Mouse (Mus musculus) cortical plate, adult 2 months (tissue): ENCODE data around the gene Khnyn. TPM values are rescaled to one million over a fixed set of nuclear protein-coding genes. Genes with fewer than 3 reads are reported as not detected.

Experiments
- H3K27ac ChIP-seq: fragments of 200-500 bp; 2 replicates; pipeline ENCODE4 v1.5.1; 2012; ENCODE audit warnings: low read length, control low read depth, inconsistent platforms; ENCODE audit not compliant: insufficient read depth
- H3K4me1 ChIP-seq: fragments of 200-500 bp; 2 replicates; pipeline ENCODE4 v1.6.1; 2011; ENCODE audit warnings: low read length; ENCODE audit not compliant: control insufficient read depth, insufficient read depth
- H3K4me3 ChIP-seq: fragments of 200-500 bp; 2 replicates; pipeline ENCODE4 v1.5.1; 2011; ENCODE audit warnings: mild to moderate bottlenecking, low read length, control low read depth; ENCODE audit not compliant: insufficient read depth
- CTCF ChIP-seq: fragments of 200-500 bp; IDR thresholded peaks from 2 replicates; pipeline ENCODE4 v1.5.1; 2011; ENCODE audit warnings: mild to moderate bottlenecking, control low read depth, low read length; ENCODE audit not compliant: insufficient read depth; ENCODE audit errors: extremely low read depth
- POLR2A ChIP-seq: fragments of 200-500 bp; IDR thresholded peaks from 2 replicates; pipeline ENCODE4 v1.6.1; 2011; ENCODE audit warnings: mild to moderate bottlenecking, low read length, control low read depth; ENCODE audit not compliant: insufficient read depth; ENCODE audit errors: extremely low read depth
- polyA plus RNA-seq: library from polyadenylated mRNA; depleted of rRNA; stranded (reverse); fragments of >200 nt; gene quantifications from 2 replicates; pipeline ENCODE4 v1.2.3, GENCODE M21; 2012

The Khnyn gene
- polyA plus RNA-seq, 1 experiment = 11.4 TPM

DNA sequence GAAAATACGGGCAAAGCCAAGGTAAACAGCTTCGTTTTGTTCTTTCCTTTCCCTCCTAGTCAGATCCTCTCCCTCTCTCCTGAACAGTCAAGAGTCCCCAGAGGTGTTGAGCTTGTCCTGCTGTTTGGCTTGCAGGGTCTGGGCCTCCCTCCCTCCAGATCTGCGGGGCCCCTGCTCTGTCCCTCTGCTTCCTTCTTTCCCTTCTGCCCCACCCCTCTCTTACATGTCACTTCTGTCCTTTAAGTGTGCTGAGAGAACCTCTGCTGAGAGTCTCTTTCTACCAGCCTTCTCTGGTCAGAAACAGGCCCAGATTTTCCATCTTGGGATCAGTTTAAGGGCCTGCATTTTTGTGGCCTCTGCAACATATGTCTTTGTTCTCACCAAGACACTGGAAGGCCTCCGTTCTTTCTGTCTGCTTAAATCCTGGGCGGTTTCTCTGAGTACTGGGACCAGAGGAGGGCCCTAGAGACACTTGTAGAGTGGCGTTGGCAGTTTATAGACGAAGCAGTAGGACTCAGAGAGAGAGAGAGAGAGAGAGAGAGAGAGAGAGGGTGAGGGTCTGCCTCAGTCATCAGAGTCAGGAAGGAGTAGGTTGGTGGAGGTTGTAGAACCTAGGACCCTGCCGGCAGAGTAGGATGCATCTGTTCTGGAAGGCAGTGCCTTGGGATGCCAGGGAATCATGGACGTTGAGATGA, 30.2 kb upstream of the Khnyn start:
- Histone ChIP-seq H3K4me1 (no peaks in the 10 kb centered on the region; the same call in 1 of the 2 replicates), H3K4me3 (peak overlapping the region; percentile 51), H3K27ac (0 out of 2 replicates have a peak overlapping the region, but pooled peaks have one; percentile 48)
- TF ChIP-seq POLR2A (no peak), CTCF (no peak)

DNA sequence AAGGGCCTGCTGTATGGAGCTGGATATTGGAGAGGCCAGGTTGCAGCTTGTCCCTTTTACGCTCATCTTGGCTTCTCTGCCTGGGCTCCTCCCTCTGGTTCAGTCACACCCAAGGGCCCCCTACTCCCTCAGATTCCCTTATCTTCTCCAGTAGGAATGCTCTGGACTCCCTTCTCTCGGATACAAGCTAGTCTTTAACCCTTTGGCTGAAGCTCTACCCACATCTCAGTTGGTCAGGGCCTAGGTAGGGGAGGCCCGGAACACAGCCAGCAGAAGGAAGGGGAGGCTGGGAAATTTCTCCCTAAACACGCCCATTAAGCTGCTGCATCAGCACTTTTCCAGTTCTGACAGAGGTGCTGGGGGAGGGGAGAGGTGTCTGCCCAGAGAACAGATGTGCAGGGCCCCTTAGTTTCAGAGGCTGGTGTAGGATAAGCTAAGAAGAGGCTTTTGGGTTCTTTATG, 29.6 kb upstream of the Khnyn start:
- Histone ChIP-seq H3K4me3 (peak overlapping the region; percentile 51), H3K4me1 (no peaks in the 10 kb centered on the region; the same call in 1 of the 2 replicates)
- TF ChIP-seq POLR2A (no peak), CTCF (no peak)

DNA sequence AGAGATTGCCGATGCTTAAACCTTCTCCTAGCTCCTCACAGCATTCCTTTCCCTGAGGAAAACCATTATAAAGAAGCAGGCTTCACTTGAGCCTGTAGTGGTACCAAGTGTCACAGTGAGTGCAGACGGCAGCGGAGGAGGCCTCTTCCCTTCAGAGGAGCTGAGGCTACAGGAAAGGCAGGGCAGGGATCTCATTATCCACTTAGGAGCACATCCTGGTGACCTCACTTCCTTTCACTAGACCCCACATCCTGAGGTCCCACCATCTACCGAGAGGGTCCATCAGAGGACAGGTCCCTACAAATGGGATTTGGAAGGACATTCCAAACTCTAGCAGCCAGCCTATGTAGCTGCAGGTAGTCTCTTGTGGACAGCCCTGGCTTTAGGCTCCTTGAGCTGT, 27.2 kb upstream of the Khnyn start:
- H3K27ac ChIP-seq = no peak overlapping the region
- no peak for TF ChIP-seq POLR2A
- TF ChIP-seq CTCF = no peak
- no peaks in the 10 kb centered on the region; the same call in 1 of the 2 replicates for H3K4me1 ChIP-seq
- no peak overlapping the region for H3K4me3 ChIP-seq

More for the DNA sequence above, 29.6 kb upstream of the Khnyn start:
- H3K27ac ChIP-seq = 0 out of 2 replicates have a peak overlapping the region, but pooled peaks have one; percentile 33

GRCm38 (mm10) chr14:55862186-55862585, 22.6 kb upstream of the Khnyn start:
- H3K4me3 ChIP-seq = no peak overlapping the region
- TF ChIP-seq CTCF = no peak
- TF ChIP-seq POLR2A = no peak
- H3K27ac ChIP-seq = no peak overlapping the region
- H3K4me1 ChIP-seq = no peaks in the 10 kb centered on the region

DNA sequence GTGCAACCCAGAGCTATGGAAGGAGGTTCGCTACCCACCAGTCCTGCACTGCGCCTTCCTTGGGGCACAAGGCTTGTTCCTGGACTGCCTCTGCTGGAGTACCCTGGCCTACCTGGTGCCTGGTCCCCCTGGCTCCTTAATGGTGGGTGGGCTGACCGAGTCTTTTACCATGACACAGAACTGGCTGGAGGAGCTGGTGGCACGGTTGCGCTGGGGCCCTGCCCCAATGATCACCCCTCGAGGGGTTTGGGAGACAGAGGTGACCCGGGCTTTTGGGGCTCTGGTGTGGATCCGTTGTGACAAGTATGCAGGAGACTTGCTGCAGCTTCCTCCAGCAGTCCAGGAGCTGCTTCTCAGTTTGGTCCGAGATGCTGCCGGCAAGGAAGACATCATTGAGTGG, 21.8 kb upstream of the Khnyn start:
- TF ChIP-seq CTCF (no peak), POLR2A (no peak)
- H3K4me1 ChIP-seq = no peaks in the 10 kb centered on the region
- H3K27ac ChIP-seq = no peak overlapping the region
- no peak overlapping the region for H3K4me3 ChIP-seq

DNA sequence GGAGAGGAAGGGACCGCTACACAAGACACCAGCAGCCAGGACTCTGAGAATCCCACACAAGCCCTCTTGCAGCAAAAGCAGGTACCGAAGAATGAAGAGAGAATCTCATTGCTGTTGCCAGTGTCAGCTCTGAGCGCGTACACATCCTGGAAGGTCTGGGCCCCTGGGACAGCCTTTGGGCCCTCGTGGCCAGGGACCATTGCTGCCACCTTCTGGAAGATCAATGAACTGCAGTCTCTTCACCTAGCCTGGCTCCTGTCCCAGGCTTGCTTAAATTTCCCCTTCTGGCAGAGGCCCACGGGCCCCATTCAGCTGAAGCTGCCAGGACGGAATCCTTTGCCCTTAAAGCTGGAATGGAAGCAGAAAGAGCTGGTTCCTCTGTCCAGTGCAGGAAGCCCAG, 21.0 kb upstream of the Khnyn start:
- H3K27ac ChIP-seq = no peak overlapping the region
- TF ChIP-seq POLR2A (no peak), CTCF (peak; percentile 77)
- no peaks in the 10 kb centered on the region for H3K4me1 ChIP-seq
- H3K4me3 ChIP-seq = no peak overlapping the region

GRCm38 (mm10) chr14:55866962-55867361, 17.8 kb upstream of the Khnyn start:
- Histone ChIP-seq H3K4me1 (no peaks in the 10 kb centered on the region), H3K27ac (no peak overlapping the region), H3K4me3 (no peak overlapping the region)
- TF ChIP-seq CTCF (peak; percentile 75), POLR2A (no peak)

- no peak overlapping the region for H3K4me3 ChIP-seq
- H3K27ac ChIP-seq = no peak overlapping the region
- no peaks in the 10 kb centered on the region for H3K4me1 ChIP-seq
- TF ChIP-seq POLR2A (no peak), CTCF (no peak)
These were observed 16.3 kb upstream of the Khnyn start for GRCm38 (mm10) chr14:55868230-55869026.

DNA sequence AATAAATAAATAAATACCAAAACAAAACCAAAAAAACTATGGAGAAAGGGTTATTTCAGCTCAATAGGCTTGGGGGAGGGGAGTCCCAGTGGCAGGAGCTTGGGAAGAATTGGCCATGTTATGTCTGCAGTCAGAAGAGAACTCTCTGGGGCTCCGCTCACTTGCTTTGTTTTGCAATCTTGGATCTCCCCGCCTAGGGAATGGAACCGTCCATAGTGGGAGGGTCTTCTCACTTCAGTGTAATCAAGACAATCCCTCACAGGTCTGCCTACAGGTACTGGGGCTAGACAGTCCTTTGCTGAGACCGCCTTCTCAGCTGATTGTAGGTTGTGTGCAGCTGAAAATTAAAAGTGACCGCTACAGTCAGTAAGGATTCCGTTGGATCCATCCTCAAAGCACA, 15.2 kb upstream of the Khnyn start:
- TF ChIP-seq CTCF = no peak
- TF ChIP-seq POLR2A = no peak
- Histone ChIP-seq H3K4me3 (no peak overlapping the region), H3K27ac (no peak overlapping the region), H3K4me1 (no peaks in the 10 kb centered on the region)
